Comparison of ENCODE assay signal across 8 mouse cellular contexts in the genomic region with DNA sequence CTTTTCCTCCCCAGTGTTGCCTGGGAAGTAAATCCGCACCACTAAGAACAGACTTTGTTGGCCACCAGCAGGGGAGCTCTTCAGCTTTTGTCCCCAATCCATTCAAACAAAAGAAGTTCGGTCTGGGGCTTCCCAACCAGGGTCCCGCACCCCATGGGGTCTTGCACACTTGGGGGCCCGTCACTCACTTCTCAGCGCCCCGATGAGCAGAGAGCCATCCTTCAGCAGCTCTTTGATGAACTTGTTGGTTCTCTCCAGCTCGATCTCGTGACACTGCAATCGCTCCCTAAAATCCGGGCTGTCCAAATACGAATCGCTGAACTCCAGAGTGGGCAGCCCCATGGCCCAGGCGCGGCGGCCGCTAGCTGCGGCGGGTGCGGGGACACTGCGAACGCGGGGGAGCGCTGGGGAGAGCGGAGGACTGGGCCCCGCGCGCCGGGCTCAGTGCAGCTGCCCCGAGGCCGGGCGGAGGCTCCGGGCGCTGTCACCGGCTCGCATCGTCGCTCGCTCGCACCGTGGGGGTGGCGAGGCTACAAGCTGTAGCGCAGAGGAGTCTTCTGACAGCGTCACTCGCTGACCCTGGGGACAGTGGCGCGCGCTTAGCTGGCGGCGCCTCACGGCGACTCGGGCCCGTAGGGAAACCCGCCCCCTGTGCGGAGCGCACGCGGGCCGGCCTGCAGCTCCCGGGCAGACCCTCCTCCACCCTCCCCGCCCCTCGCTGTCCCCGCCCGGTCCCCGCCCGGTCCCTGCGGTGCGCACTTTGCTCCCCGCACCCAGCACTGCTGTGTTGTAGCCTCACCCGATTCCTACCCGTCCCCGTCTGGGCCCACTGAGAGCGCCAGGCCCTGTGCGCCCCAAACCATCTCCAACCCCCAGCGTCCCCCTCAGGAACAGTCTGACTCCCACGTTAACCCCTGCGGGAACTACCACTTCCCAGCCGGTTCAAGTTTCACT. TPM values are rescaled to one million over a fixed set of nuclear protein-coding genes. Genes with fewer than 3 reads are reported as not detected.
DNase-seq lines count a peak whose midpoint lies in the region; ATAC-seq and TF ChIP-seq lines count a peak whose summit lies in the region.

Gene Arhgap42 (minus strand): TSS at position 664 of the 954 bp plus-strand sequence.

- H3K4me2 ChIP-seq in forebrain, postnatal 0 days (ENCODE audit: low read depth) = peak within 1 kb of the TSS; percentile 68
- peak within 1 kb of the TSS; percentile 57 for H3K4me2 ChIP-seq in liver, embryonic 15.5 days

- H3K27ac ChIP-seq in forebrain, postnatal 0 days (ENCODE audit: low read depth, low read length) = peak within 1 kb of the TSS; percentile 81
- H3K27ac ChIP-seq in liver, embryonic 15.5 days (replicated peaks) = peak within 1 kb of the TSS; percentile 70
- H3K27ac ChIP-seq in olfactory bulb, adult 2 months (ENCODE audit: insufficient read depth, low read depth, low read length) = 0 out of 2 replicates have a peak within 1 kb of the TSS, but pooled peaks have one; percentile 13

- no peaks in the 10 kb centered on the region for H3K27me3 ChIP-seq in forebrain, postnatal 0 days (ENCODE audit: insufficient read depth, low read length)
- peaks cover 12% of the 10 kb centered on the region for H3K27me3 ChIP-seq in liver, embryonic 15.5 days

- H3K36me3 ChIP-seq in forebrain, postnatal 0 days (ENCODE audit: insufficient read depth) = no peaks in the 10 kb centered on the region
- no peaks in the 10 kb centered on the region for H3K36me3 ChIP-seq in liver, embryonic 15.5 days (replicated peaks)

- ATAC-seq in forebrain, postnatal 0 days = peak; percentile 91
- ATAC-seq in liver, embryonic 15.5 days (ENCODE audit: insufficient read depth) = peak; percentile 90

- H3K4me3 ChIP-seq in forebrain, postnatal 0 days (ENCODE audit: low read depth, low read length) = peak within 1 kb of the TSS; percentile 89
- H3K4me3 ChIP-seq in liver, embryonic 15.5 days (replicated peaks) = peak within 1 kb of the TSS; percentile 58
- H3K4me3 ChIP-seq in olfactory bulb, adult 2 months (ENCODE audit: insufficient read depth, low read depth, low read length) = peak within 1 kb of the TSS; percentile 76

- TF ChIP-seq CTCF in forebrain, postnatal 0 days (IDR thresholded peaks at IDR 0.05; ENCODE audit: low read depth) = peak; percentile 75
- TF ChIP-seq CTCF in olfactory bulb, adult 2 months (IDR thresholded peaks at IDR 0.05; ENCODE audit: insufficient read depth, low read depth, low read length) = 0 out of 2 replicates have a peak, but pooled peaks have one; percentile 18

- peak; percentile 91 for DNase-seq in Muller cell, postnatal 12 days (ENCODE audit: inconsistent ontology term)
- DNase-seq in cerebellum, adult 18-20 months = peak; percentile 4 to 12
- DNase-seq in forebrain, postnatal 0 days = peak; percentile 83
- peak; percentile 78 to 79 for DNase-seq in heart, postnatal 14 days
- DNase-seq in kidney, postnatal 4 days = peak; percentile 82 to 88
- DNase-seq in urinary bladder, adult 18-20 months (ENCODE audit: low spot score in 2 of 2) = peak; percentile 63 to 72

- H3K4me1 ChIP-seq in forebrain, postnatal 0 days (ENCODE audit: insufficient read depth) = peaks cover 6% of the 10 kb centered on the region; the same call in 1 of the 2 replicates
- no peaks in the 10 kb centered on the region for H3K4me1 ChIP-seq in liver, embryonic 15.5 days (replicated peaks)
- peaks cover 5% of the 10 kb centered on the region; the same call in 1 of the 2 replicates for H3K4me1 ChIP-seq in olfactory bulb, adult 2 months (ENCODE audit: control insufficient read depth, insufficient read depth, low read length)

- intact Hi-C loops in heart, postnatal 14 days (cut with DNase I) = no loop called here

- TF ChIP-seq POLR2A in olfactory bulb, adult 2 months (IDR thresholded peaks at IDR 0.05; ENCODE audit: insufficient read depth, low read depth, low read length) = 0 out of 2 replicates have a peak, but pooled peaks have one; percentile 20

- H3K9me3 ChIP-seq in forebrain, postnatal 0 days (ENCODE audit: low read length) = no peaks in the 10 kb centered on the region
- H3K9me3 ChIP-seq in liver, embryonic 15.5 days (replicated peaks) = no peaks in the 10 kb centered on the region

- peak within 1 kb of the TSS; percentile 90 for H3K9ac ChIP-seq in forebrain, postnatal 0 days
- peak within 1 kb of the TSS; percentile 37; the same call in 1 of the 2 replicates for H3K9ac ChIP-seq in liver, embryonic 15.5 days

- under 1% methylated on average over 68 of the region's 78 CpGs for WGBS in forebrain, postnatal 0 days
- under 1% methylated on average over 78 of the region's 78 CpGs for WGBS in liver, embryonic 15.5 days (ENCODE audit: insufficient replicate concordance)
- under 1% methylated on average over 78 of the region's 78 CpGs for WGBS in olfactory bulb, adult 2 months

RNA-seq across cellular contexts. Expression of gene Arhgap42, which starts in this region (rescaled TPM):
- 10.7 and 18.0 TPM in 2 replicates for total RNA-seq in forebrain, postnatal 0 days (2014; rRNA removed)
- 11.1 and 14.9 TPM in 2 replicates for polyA plus RNA-seq in forebrain, postnatal 0 days (2015; fragmentation: Nextera tagmentation; extraction: Ambion mirVana)
- 1 to 10 TPM; 8.0 to 8.5 TPM for total RNA-seq in heart, postnatal 14 days (2021)
- polyA plus RNA-seq in liver, embryonic 15.5 days (2015; fragmentation: Nextera tagmentation; extraction: Ambion mirVana) = 8.1 and 8.4 TPM in 2 replicates
- polyA plus RNA-seq in olfactory bulb, adult 2 months (2012; ENCODE audit: insufficient read depth, insufficient read length, low replicate concordance, missing spikeins) = not detected in 2 replicates

Comparison
In these comparisons a context has a peak if more than half of its experiments do, and no peak if none do; other contexts are left out.
1. Peak in every context shown above with its lines: DNase-seq, ATAC-seq, H3K4me3 ChIP-seq and H3K27ac ChIP-seq.
2. DNase-seq: peak in every context shown above with its lines; median percentile 91 in Muller cell, postnatal 12 days; 85 in kidney, postnatal 4 days; 83 in forebrain, postnatal 0 days; 78 in heart, postnatal 14 days; 68 in urinary bladder, adult 18-20 months; 8 in cerebellum, adult 18-20 months.
3. H3K27ac ChIP-seq: peak in every context shown above with its lines; median percentile 81 in forebrain, postnatal 0 days; 70 in liver, embryonic 15.5 days; 13 in olfactory bulb, adult 2 months.